Mouse (Mus musculus) embryonic facial prominence, embryonic 12.5 days (tissue): ENCODE measurements around the gene Sv2a. TPM values are rescaled to one million over a fixed set of nuclear protein-coding genes. Genes with fewer than 3 reads are reported as not detected.

Experiments used
- ATAC-seq: fragments of 200-750 bp; cut with Nextera tagmentation; 2 replicates; pipeline ENCODE4 v1.8.0; 2017; ENCODE audit not compliant: insufficient number of reproducible peaks, insufficient read depth, low FRiP score, low TSS enrichment
- H3K27ac ChIP-seq: fragments of 300-500 bp; sonication (generic); 2 replicates; pipeline ENCODE4 v1.5.1; 2016; ENCODE audit warnings: mild to moderate bottlenecking
- H3K27me3 ChIP-seq: fragments of 300-500 bp; sonication (generic); 2 replicates; pipeline ENCODE4 v1.6.1; 2016; ENCODE audit warnings: mild to moderate bottlenecking, moderate library complexity
- H3K36me3 ChIP-seq: fragments of 300-500 bp; sonication (generic); 2 replicates; pipeline ENCODE4 v1.6.1; 2016; ENCODE audit warnings: mild to moderate bottlenecking
- H3K4me1 ChIP-seq: fragments of 300-500 bp; sonication (generic); 2 replicates; pipeline ENCODE4 v1.6.1; 2016
- H3K4me2 ChIP-seq: fragments of 300-500 bp; sonication (generic); replicated peaks from 2 replicates; pipeline ENCODE4 v1.6.1; 2016; ENCODE audit warnings: mild to moderate bottlenecking, moderate library complexity
- H3K4me3 ChIP-seq: fragments of 300-500 bp; sonication (generic); 2 replicates; pipeline ENCODE4 v1.5.1; 2016; ENCODE audit warnings: mild to moderate bottlenecking
- H3K9ac ChIP-seq: fragments of 300-500 bp; sonication (generic); 2 replicates; pipeline ENCODE4 v1.6.1; 2016; ENCODE audit warnings: mild to moderate bottlenecking, moderate library complexity
- H3K9me3 ChIP-seq: fragments of 300-500 bp; sonication (generic); 2 replicates; pipeline ENCODE4 v1.6.1; 2016; ENCODE audit warnings: mild to moderate bottlenecking, moderate library complexity
- WGBS: fragments of 180-500 bp; shearing (Covaris S2); methylation state at CpG from one replicate; pipeline ENCODE4 v1.1.7; 2016; 5-methylcytosine and 5-hydroxymethylcytosine counted together
- polyA plus RNA-seq: library from polyadenylated mRNA; unstranded; fragments of >200 nt; fragmentation: Nextera tagmentation; extraction: Ambion mirVana; gene quantifications from 2 replicates; pipeline ENCODE4 v1.2.1, GENCODE M21; 2016

Gene Sv2a
- polyA plus RNA-seq, result 8.6 and 9.2 TPM in 2 replicates

DNA sequence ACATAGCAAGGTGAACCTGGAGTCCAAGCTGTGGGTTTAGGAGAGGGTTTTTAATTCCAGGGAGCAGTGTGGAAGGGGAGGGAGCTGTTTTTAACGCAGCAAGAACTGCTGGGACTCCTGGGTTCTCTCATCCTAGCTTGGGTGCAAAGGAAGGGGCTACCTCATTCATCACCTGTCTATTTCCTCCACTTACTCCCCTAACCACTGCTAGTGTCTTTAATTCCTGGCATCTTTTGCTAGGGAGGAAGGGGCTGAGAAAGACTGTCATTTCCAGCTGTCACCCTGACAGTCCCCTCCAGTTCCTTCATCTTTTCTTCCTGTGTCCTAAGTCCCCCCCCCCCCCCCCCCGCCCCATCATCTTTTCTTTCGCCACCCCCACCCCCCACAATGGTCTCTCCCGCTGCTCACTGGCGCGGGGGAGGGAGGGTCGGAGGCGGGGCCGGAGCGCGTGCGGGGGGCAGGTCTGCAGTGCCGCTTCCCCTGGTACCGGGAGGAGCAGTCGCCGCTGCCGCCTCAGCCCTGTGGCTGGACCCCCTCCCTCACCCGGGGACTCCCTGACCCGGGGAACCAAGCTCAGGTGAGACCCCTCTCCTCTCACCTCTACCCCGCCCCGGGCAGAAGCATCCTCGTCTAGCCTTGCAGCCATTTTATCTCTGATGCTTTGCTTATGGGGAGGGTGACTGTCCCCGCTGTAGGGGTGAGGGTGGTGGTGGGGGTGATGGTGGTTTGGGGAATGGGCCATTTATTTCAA, at the start of gene Sv2a:
Sv2a (plus strand) TSS at position 425 of the 751 bp plus-strand sequence.
- WGBS, result under 1% methylated on average over 18 of the region's 23 CpGs
- ATAC-seq, result no peak; the same call in 1 of the 2 replicates
- peaks cover 24% of the 10 kb centered on the region for H3K4me1 ChIP-seq

DNA sequence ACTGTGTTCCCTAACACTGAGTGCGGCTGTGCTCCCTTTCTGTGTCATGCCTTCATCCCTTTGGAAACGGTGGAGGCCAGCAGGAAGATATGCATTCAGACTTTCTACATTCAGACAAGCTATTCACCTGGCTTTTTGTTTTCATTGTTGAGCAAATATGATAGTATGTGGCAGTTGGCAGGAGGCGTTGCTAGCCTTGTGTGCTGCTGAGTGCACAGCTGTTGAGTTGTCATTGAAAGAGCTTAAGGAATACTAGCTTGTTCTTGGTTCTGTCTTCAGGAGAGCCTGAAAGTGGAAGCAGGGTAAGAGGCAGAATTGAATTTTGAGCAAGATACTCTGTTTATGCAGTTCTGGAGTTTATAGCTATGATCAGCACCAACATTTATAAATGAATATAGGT, 48.5 kb upstream of the Sv2a start:
- H3K27ac ChIP-seq, result no peak overlapping the region
- H3K27me3 ChIP-seq, result no peaks in the 10 kb centered on the region
- H3K36me3 ChIP-seq, result 0 out of 2 replicates have a peak, but pooled peaks cover 10% of the 10 kb centered on the region
- H3K9me3 ChIP-seq, result no peaks in the 10 kb centered on the region
- no peak overlapping the region for H3K4me3 ChIP-seq
- no peak overlapping the region for H3K9ac ChIP-seq
- WGBS, result 78% methylated on average over 3 of the region's 3 CpGs
- H3K4me1 ChIP-seq, result peaks cover 7% of the 10 kb centered on the region; the same call in 1 of the 2 replicates
- ATAC-seq, result no peak
- no peak overlapping the region for H3K4me2 ChIP-seq

More for the DNA sequence above, at the start of gene Sv2a:
- no peaks in the 10 kb centered on the region for H3K9me3 ChIP-seq
- H3K4me2 ChIP-seq, result peak within 1 kb of the TSS; percentile 83
- peaks cover 28% of the 10 kb centered on the region for H3K36me3 ChIP-seq
- H3K27me3 ChIP-seq, result no peaks in the 10 kb centered on the region
- H3K4me3 ChIP-seq, result peak within 1 kb of the TSS; percentile 52
- 0 out of 2 replicates have a peak within 1 kb of the TSS, but pooled peaks have one; percentile 17 for H3K27ac ChIP-seq
- peak within 1 kb of the TSS; percentile 65 for H3K9ac ChIP-seq

DNA sequence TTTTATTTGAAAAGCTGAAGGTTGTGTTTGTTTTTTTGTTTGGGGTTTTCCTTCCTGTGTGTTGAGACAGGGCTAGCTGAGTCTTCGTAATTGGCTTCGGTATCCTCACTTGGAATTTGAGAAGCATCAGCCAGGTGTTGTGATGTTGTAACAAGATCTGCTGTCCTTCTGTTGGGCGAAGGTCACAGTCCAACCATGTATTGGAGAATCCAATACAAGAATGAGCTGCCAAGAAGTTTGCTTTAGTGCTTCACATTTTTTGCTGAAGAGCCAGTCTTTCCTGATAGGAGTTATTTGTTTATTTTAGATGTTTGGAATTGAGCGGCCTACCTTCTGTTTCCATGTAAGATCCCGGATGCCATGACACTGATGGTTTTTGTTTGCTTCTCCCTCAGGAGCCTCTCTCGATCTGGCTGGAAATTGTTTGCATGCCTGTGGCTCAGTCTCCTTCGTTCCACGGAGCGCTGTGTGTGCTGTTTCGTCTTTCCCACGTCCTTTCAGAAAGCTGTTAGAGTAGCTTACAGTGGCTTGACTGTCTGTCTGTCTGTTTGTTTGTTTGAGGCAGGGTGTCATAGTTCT, 47.5 kb upstream of the Sv2a start:
- no peak for ATAC-seq
- Histone ChIP-seq H3K9ac (no peak overlapping the region), H3K27me3 (no peaks in the 10 kb centered on the region), H3K36me3 (0 out of 2 replicates have a peak, but pooled peaks cover 11% of the 10 kb centered on the region), H3K4me3 (no peak overlapping the region), H3K4me2 (no peak overlapping the region), H3K9me3 (no peaks in the 10 kb centered on the region), H3K4me1 (peaks cover 7% of the 10 kb centered on the region; the same call in 1 of the 2 replicates), H3K27ac (0 out of 2 replicates have a peak overlapping the region, but pooled peaks have one; percentile 30)
- 42% methylated on average over 11 of the region's 11 CpGs for WGBS

DNA sequence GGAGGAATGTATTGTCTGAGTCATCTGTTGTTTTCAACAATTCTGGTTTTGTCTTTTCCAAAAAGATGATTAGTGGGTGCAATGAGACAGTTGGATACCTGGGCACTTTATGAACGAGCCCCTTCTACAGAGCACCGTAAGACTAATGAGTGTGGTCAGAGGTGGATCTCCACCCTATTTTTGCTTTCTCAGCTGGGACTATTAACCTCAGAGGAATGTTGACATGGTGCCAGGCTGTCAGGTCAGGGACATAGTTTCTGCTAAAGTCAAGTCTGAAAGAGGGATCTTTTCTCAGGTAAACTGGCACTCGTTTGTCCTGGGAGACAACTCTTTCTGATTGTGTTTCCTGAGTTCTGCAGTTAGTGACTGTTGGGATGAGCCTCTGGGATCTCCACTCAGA, 45.9 kb upstream of the Sv2a start:
- peaks cover 7% of the 10 kb centered on the region; the same call in 1 of the 2 replicates for H3K4me1 ChIP-seq
- no peaks in the 10 kb centered on the region for H3K9me3 ChIP-seq
- no peak overlapping the region for H3K27ac ChIP-seq
- no peak overlapping the region for H3K4me3 ChIP-seq
- 0 out of 2 replicates have a peak, but pooled peaks cover 11% of the 10 kb centered on the region for H3K36me3 ChIP-seq
- 76% methylated on average over 3 of the region's 3 CpGs for WGBS
- no peak overlapping the region for H3K4me2 ChIP-seq
- H3K9ac ChIP-seq, result no peak overlapping the region
- no peak for ATAC-seq
- H3K27me3 ChIP-seq, result no peaks in the 10 kb centered on the region

DNA sequence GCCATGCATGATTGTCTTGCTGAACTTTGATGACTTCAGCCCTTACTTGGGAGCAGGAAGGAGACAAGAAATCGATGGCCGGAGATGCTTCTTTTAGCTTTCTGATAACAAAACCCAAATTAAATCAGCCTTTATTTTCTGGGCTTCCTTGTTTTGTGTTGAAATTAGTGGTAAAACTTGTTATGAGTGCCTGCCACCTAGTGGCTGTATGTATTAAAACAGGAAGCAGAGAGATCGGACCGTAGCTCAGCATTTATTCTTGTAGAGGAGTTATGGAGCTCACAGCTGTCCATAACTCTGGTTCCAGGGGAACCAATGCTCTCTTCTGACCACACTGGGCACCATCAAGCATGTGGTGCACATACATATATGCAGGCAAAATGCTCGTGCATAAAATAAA, 33.0 kb upstream of the Sv2a start:
- Histone ChIP-seq H3K9me3 (no peaks in the 10 kb centered on the region), H3K4me3 (no peak overlapping the region), H3K4me1 (no peaks in the 10 kb centered on the region), H3K4me2 (no peak overlapping the region), H3K27me3 (no peaks in the 10 kb centered on the region), H3K36me3 (peaks cover 39% of the 10 kb centered on the region), H3K27ac (no peak overlapping the region), H3K9ac (no peak overlapping the region)
- no peak for ATAC-seq
- WGBS, result 20% methylated on average over 5 of the region's 5 CpGs

DNA sequence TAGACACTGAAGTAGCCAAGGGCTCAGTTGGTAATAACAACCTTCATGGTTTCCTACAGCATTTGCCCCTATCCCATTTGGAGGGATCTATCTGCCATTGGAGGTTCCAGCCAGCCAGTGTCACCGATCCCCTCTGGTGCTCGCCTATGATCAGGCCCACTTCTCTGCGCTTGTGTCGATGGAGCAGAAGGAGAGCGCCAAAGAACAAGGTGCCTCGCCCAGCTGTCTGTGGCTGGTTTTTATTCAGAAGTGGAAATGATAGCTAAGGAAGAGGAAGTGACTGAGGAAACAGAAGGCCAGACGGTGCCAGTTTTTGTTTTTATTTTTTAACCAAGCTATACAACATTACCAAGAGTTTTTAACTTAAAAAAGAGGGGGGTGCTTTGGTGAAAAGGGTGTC, 29.1 kb upstream of the Sv2a start:
- no peak overlapping the region for H3K9ac ChIP-seq
- no peak overlapping the region for H3K4me2 ChIP-seq
- no peak overlapping the region for H3K27ac ChIP-seq
- H3K27me3 ChIP-seq, result no peaks in the 10 kb centered on the region
- no peaks in the 10 kb centered on the region for H3K4me1 ChIP-seq
- no peak overlapping the region for H3K4me3 ChIP-seq
- WGBS, result 88% methylated on average over 7 of the region's 7 CpGs
- ATAC-seq, result no peak
- H3K36me3 ChIP-seq, result peaks cover 57% of the 10 kb centered on the region
- H3K9me3 ChIP-seq, result no peaks in the 10 kb centered on the region

DNA sequence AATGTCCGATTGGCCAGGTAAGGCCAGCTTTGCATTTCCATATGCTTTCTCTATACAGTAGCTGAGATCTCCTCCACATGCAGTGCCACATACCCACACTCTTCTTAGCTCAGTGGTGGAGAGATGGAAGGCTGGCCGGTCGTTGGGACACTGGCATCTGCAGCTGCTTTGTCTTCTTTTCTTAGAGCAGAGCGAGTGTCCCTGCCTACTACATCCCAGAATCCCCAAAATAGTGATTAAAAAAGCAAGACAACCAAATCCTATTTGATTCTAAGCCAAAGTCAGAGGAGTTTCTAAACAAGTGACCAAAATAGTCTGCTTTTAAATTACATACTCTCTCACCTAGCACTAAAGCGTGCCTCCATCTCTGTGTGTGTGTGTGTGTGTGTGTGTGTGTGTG, 28.3 kb upstream of the Sv2a start:
- no peak overlapping the region for H3K9ac ChIP-seq
- H3K27ac ChIP-seq, result no peak overlapping the region
- peaks cover 57% of the 10 kb centered on the region for H3K36me3 ChIP-seq
- H3K4me2 ChIP-seq, result no peak overlapping the region
- H3K4me3 ChIP-seq, result no peak overlapping the region
- 95% methylated on average over 5 of the region's 5 CpGs for WGBS
- no peaks in the 10 kb centered on the region for H3K27me3 ChIP-seq
- no peaks in the 10 kb centered on the region for H3K9me3 ChIP-seq
- no peak for ATAC-seq
- H3K4me1 ChIP-seq, result no peaks in the 10 kb centered on the region

DNA sequence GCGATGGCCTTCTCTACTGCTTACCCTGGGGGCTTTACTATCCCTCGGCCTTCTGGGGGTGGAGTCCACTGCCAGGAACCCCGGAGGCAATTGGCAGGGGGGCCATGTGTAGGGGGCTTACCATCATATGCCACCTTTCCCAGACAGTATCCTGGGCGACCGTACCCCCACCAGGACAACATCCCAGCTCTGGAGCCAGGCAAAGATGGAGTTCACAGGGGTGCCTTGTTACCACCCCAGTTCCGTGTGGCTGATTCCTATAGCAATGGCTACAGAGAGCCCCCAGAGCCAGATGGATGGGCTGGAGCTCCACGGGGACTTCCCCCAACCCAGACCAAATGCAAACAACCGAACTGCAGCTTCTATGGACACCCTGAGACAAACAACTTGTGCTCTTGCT, 25.4 kb upstream of the Sv2a start:
- WGBS, result 80% methylated on average over 8 of the region's 8 CpGs
- no peak for ATAC-seq
- peaks cover 8% of the 10 kb centered on the region for H3K4me1 ChIP-seq
- no peak overlapping the region for H3K27ac ChIP-seq
- no peak overlapping the region for H3K9ac ChIP-seq
- no peaks in the 10 kb centered on the region for H3K27me3 ChIP-seq
- no peak overlapping the region for H3K4me2 ChIP-seq
- H3K36me3 ChIP-seq, result peaks cover 56% of the 10 kb centered on the region
- no peak overlapping the region for H3K4me3 ChIP-seq
- no peaks in the 10 kb centered on the region for H3K9me3 ChIP-seq

DNA sequence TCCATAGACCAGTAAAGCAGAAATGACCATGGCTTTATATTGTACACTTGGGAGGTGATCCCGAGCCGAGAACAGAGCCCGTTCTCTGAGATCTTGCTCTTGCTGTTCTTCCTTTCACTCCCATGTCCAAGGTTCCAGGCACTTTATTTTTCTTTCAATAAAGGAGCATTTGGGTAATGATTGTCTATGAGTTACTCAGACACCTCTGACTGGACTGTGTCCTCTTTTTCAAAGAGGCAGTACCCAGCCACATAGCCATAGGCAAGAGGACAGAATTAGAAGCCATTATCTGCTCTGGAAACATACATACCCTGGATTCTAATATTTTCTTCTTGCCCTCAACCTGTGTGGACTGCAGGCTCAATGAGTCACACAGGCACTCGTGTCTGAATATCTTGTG, 21.1 kb upstream of the Sv2a start:
- Histone ChIP-seq H3K4me2 (no peak overlapping the region), H3K4me3 (no peak overlapping the region), H3K9ac (no peak overlapping the region), H3K36me3 (peaks cover 14% of the 10 kb centered on the region), H3K27ac (peak overlapping the region; percentile 86; the same call in 1 of the 2 replicates), H3K9me3 (no peaks in the 10 kb centered on the region), H3K4me1 (peaks cover 19% of the 10 kb centered on the region), H3K27me3 (no peaks in the 10 kb centered on the region)
- ATAC-seq, result no peak
- 83% methylated on average over 4 of the region's 4 CpGs for WGBS

DNA sequence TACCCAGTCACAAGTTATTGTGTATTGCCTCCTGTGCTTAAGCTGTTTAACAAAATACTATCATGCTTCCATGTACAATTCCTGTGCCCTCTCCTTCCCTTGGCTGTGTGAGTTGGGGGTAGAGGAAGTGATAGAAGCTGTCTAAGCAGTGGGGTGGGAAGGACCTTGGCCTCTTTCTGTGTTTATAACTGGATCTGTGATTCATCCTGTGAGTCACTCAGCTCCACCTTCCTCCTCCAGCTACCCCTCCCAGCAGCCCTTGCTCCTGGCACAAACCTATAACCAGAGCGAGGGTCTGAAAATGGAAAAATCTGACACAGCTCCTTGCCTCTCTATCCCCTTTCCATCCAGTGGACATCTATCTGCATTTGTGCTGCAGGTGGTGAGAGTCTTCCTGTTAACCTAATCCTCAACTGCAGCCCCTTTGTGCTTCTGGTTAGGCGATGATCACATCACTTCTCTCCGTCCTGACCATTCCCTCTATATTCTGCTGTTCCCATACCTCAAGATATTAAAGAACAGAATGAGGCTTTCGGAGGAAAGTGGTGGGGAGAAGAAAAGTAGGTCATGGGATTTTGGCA, 20.6 kb upstream of the Sv2a start:
- no peaks in the 10 kb centered on the region for H3K27me3 ChIP-seq
- H3K9me3 ChIP-seq, result no peaks in the 10 kb centered on the region
- peaks cover 12% of the 10 kb centered on the region for H3K36me3 ChIP-seq
- WGBS, result 57% methylated on average over 4 of the region's 4 CpGs
- peak overlapping the region; percentile 88 for H3K4me2 ChIP-seq
- peaks cover 19% of the 10 kb centered on the region for H3K4me1 ChIP-seq
- no peak for ATAC-seq
- peak overlapping the region; percentile 49 for H3K4me3 ChIP-seq
- peak overlapping the region; percentile 86 for H3K27ac ChIP-seq
- H3K9ac ChIP-seq, result no peak overlapping the region

DNA sequence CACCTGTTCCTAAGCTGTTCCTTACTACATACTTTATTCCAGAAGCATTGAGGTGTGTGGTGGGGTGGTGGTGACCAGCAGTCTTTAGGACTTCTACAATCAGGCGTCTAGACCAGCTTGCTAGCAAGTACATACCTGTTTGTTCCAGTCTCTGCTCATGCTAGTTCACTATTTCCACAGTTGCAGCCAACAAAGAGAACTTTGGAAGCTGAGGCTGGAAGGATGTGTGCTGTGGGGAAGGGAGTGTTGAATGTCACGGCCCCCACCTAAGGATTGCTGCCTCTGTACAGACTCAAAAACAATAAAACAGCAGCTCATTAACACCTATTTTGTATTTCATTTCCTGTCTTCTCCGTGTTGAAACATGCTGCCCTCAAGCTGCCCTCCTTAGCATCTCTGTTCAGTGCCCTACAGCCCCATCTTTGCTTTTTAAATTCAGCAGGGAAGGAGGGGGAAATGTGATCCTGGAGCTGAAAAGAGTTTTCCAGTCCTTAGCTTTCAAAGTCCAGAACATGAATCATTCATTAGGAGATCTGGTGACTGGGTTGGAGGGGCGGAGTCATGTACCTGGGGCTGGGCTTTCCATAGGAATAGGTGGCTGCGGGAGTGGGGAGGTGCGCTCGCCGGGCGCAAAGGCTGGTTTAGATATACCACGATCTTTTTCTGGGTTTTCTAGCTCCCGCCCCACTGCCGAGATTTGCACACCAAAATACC, 20.0 kb upstream of the Sv2a start:
- H3K27ac ChIP-seq, result peak overlapping the region; percentile 86
- peak overlapping the region; percentile 88 for H3K4me2 ChIP-seq
- 2% methylated on average over 12 of the region's 12 CpGs for WGBS
- peak overlapping the region; percentile 49 for H3K9ac ChIP-seq
- no peaks in the 10 kb centered on the region for H3K9me3 ChIP-seq
- peak; percentile 65; the same call in 1 of the 2 replicates for ATAC-seq
- no peaks in the 10 kb centered on the region for H3K27me3 ChIP-seq
- peaks cover 19% of the 10 kb centered on the region for H3K4me1 ChIP-seq
- peaks cover 5% of the 10 kb centered on the region; the same call in 1 of the 2 replicates for H3K36me3 ChIP-seq
- H3K4me3 ChIP-seq, result peak overlapping the region; percentile 49
